Mouse (Mus musculus): ENCODE results near the gene Ska2.

GRCm38 (mm10) chr11:87110172-87110909 lies 1.3 kb downstream of the Ska2 start:
- no peak for TF ChIP-seq POLR2A (IDR thresholded peaks at IDR 0.05; ENCODE audit: borderline replicate concordance, extremely low read depth, low read depth, low read length)
- TF ChIP-seq CTCF (IDR thresholded peaks at IDR 0.05; ENCODE audit: insufficient read depth, low read length) = no peak

Data from lung, adult 2 months (tissue).